Mouse (Mus musculus) brain, embryonic 14.5 days (tissue): ENCODE data around the gene Cecr2. TPM values are rescaled to one million over a fixed set of nuclear protein-coding genes. Genes with fewer than 3 reads are reported as not detected.
"Not testable (repeated sequence)": the region's sequence is repeated elsewhere in the genome, so short reads cannot be mapped to it uniquely, and the experiment has no call there.

Source experiments
- DNase-seq: peaks from one replicate; pipeline ENCODE4 v3.0.0-alpha.2; 2011; ENCODE audit warnings: low read depth
- CTCF ChIP-seq: fragments of 200-500 bp; IDR thresholded peaks from 2 replicates; pipeline ENCODE4 v1.5.1; 2012; ENCODE audit warnings: inconsistent platforms, mild to moderate bottlenecking, moderate library complexity, borderline replicate concordance; ENCODE audit not compliant: insufficient read depth, insufficient read length; ENCODE audit errors: extremely low read depth
- POLR2A ChIP-seq: fragments of 200-500 bp; IDR thresholded peaks from 2 replicates; pipeline ENCODE4 v1.6.1; 2012; ENCODE audit warnings: mild to moderate bottlenecking, inconsistent platforms, borderline replicate concordance; ENCODE audit not compliant: poor library complexity, insufficient read depth, insufficient read length, severe bottlenecking; ENCODE audit errors: extremely low read depth
- polyA plus RNA-seq: library from polyadenylated mRNA; depleted of rRNA; stranded (reverse); fragments of >200 nt; gene quantifications from 2 replicates; pipeline ENCODE4 v1.2.3, GENCODE M21; 2012; rRNA removed

Cecr2 gene
- polyA plus RNA-seq, 1 experiment = 9.3 TPM

- no peak for TF ChIP-seq POLR2A
- no peak for TF ChIP-seq CTCF
- no peak for DNase-seq
Observed at GRCm38 (mm10) chr6:120806999-120807737, 141.0 kb downstream of the Cecr2 start.

GRCm38 (mm10) chr6:120807738-120808081 is 141.5 kb downstream of the Cecr2 start:
- no peak for DNase-seq

GRCm38 (mm10) chr6:120811999-120812398 is 145.8 kb downstream of the Cecr2 start:
- DNase-seq = not testable (repeated sequence)

More at GRCm38 (mm10) chr6:120807738-120808081, 141.5 kb downstream of the Cecr2 start:
- TF ChIP-seq CTCF (no peak), POLR2A (no peak)

- no peak for DNase-seq
- TF ChIP-seq POLR2A (no peak), CTCF (no peak)
Observed at GRCm38 (mm10) chr6:120819294-120819693, 153.1 kb downstream of the Cecr2 start.

- no peak for TF ChIP-seq POLR2A
- no peak for TF ChIP-seq CTCF
- DNase-seq = no peak
Observed at GRCm38 (mm10) chr6:120820144-120820543, 154.0 kb downstream of the Cecr2 start.

Other genes starting within 250 kb of the Cecr2 start
- 4.6 and 5.2 TPM in 2 replicates for gene Il17ra, start 203.1 kb upstream of the Cecr2 start, polyA plus RNA-seq
- gene Tmem121b, start 172.6 kb upstream of the Cecr2 start, polyA plus RNA-seq = 13.5 and 15.6 TPM in 2 replicates
- 22.1 and 26.4 TPM in 2 replicates for gene Hdhd5, start 135.1 kb upstream of the Cecr2 start, polyA plus RNA-seq
- gene Slc25a18, start 107.2 kb downstream of the Cecr2 start, polyA plus RNA-seq = 6.1 and 10.1 TPM in 2 replicates
- 162 and 195 TPM in 2 replicates for gene Atp6v1e1, start 156.4 kb downstream of the Cecr2 start, polyA plus RNA-seq
- 31.3 and 34.7 TPM in 2 replicates for gene Bcl2l13, start 169.8 kb downstream of the Cecr2 start, polyA plus RNA-seq